Mouse (Mus musculus): ENCODE data around the gene Clstn3. TPM values are rescaled to one million over a fixed set of nuclear protein-coding genes. Genes with fewer than 3 reads are reported as not detected.
"Not testable (repeated sequence)": the region's sequence is repeated elsewhere in the genome, so short reads cannot be mapped to it uniquely, and the experiment has no call there.

Gene Clstn3
- polyA plus RNA-seq, 1 experiment from 2014 or later = 10.9 TPM

DNA sequence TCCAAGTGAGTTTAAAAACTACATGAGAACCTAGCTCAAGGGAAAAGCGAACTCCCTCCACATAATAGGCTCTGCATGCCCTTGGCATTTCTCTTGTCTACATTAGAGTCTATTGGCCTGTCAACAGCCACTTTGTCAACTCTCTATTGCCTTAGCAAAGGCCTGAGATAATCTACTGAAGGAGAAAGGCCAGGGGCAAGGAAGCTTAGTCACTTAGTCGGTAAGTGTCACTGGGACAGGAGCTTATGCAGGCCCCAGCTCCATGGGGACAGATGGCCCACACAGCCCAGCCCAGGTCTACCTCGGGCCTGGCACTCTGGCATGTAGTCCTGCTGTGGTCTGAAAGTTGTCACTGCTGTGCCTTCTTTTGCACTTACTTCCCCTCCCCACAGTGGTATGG is 38.0 kb downstream of the Clstn3 start:
- H3K4me2 ChIP-seq = no peak overlapping the region
- no peak overlapping the region for H3K9ac ChIP-seq (replicated peaks)
- no peak overlapping the region for H3K4me3 ChIP-seq (replicated peaks)
- H3K27ac ChIP-seq = no peak overlapping the region
- WGBS = 57% methylated on average over 3 of the region's 3 CpGs
- H3K27me3 ChIP-seq = no peaks in the 10 kb centered on the region
- H3K9me3 ChIP-seq = no peaks in the 10 kb centered on the region
- no peaks in the 10 kb centered on the region for H3K36me3 ChIP-seq
- ATAC-seq (ENCODE audit: insufficient number of reproducible peaks, insufficient read depth, low FRiP score, low TSS enrichment, low read depth) = no peak
- no peaks in the 10 kb centered on the region for H3K4me1 ChIP-seq (replicated peaks)

DNA sequence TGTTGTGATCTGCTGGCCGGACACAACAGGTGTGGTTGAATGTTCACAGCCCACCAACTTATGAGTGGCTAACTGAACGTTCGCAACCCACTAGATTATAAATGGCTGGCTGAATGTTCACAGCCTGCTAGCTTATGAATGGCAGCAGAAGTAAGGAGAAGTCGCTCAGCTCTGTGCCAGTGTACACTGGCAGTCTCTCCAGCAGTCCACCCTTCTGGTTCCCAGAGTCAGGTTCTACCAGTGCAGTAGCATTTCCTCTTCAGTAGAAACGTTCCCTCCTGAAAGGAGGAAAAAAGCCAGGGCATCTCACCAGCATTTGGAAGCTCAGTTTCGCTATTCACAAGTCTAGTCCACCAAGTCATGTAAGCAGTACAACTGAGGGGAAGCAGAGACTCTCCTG is 39.1 kb downstream of the Clstn3 start:
- no peak for ATAC-seq (ENCODE audit: insufficient number of reproducible peaks, insufficient read depth, low FRiP score, low TSS enrichment, low read depth)
- no peaks in the 10 kb centered on the region for H3K36me3 ChIP-seq
- H3K9me3 ChIP-seq = no peaks in the 10 kb centered on the region

DNA sequence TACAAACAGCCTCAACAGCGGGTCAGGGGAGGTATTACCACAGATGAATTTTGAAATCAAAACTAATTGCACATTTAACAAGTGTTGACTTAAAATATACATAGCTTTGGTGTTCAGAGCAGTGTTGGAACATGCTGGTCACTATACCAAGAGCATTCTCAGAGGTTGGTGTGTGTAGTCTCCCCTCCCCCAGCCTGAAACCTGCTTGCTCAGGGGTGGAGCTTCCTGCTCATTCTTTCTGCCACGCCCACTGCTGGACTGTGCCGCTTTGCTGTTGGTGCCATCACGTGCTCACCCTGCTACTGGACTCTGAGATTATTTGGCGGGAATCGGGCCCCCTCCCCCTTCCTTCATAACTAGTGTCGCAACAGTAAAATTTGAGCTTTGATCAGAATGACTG is 39.6 kb downstream of the Clstn3 start:
- H3K4me3 ChIP-seq (replicated peaks); H3K9me3 ChIP-seq; H3K27me3 ChIP-seq; H3K4me1 ChIP-seq (replicated peaks); H3K36me3 ChIP-seq; ATAC-seq (ENCODE audit: insufficient number of reproducible peaks, insufficient read depth, low FRiP score, low TSS enrichment, low read depth); H3K4me2 ChIP-seq; H3K9ac ChIP-seq (replicated peaks); H3K27ac ChIP-seq: not testable (repeated sequence)
- 59% methylated on average over 7 of the region's 7 CpGs for WGBS

More for the DNA sequence above, 39.1 kb downstream of the Clstn3 start:
- H3K4me3 ChIP-seq (replicated peaks) = no peak overlapping the region
- H3K27ac ChIP-seq = no peak overlapping the region
- H3K27me3 ChIP-seq = no peaks in the 10 kb centered on the region
- H3K9ac ChIP-seq (replicated peaks) = no peak overlapping the region
- H3K4me2 ChIP-seq = no peak overlapping the region
- no peaks in the 10 kb centered on the region for H3K4me1 ChIP-seq (replicated peaks)
- WGBS = 77% methylated on average over 6 of the region's 6 CpGs

DNA sequence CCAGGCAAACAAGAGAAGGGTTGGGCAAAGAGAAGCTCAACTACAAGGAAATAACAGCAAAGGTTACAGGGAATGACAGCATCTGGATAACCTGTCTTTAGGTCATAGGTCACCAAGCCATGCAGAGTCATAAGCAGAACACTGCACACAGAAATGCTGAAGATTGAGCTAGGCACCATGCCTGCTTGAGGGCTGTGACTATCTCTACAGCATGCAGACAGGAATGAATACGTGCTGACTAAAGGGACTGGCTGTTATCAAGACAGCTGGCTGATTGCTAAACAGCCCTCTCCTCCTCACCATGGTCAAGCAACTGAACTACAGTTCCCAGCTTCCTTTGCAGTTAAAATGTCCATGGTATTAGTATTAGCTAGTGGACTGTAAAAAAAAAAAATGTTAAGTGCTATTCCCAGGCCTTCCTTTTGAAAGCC is 40.5 kb downstream of the Clstn3 start:
- Histone ChIP-seq H3K27ac (no peak overlapping the region), H3K9me3 (no peaks in the 10 kb centered on the region), H3K9ac (replicated peaks) (no peak overlapping the region), H3K4me3 (replicated peaks) (no peak overlapping the region), H3K4me1 (replicated peaks) (no peaks in the 10 kb centered on the region), H3K36me3 (no peaks in the 10 kb centered on the region), H3K27me3 (no peaks in the 10 kb centered on the region), H3K4me2 (no peak overlapping the region)
- ATAC-seq (ENCODE audit: insufficient number of reproducible peaks, insufficient read depth, low FRiP score, low TSS enrichment, low read depth) = 0 out of 2 replicates have a peak, but pooled peaks have one; percentile 15
- WGBS = 77% methylated on average over 1 of the region's 1 CpGs

DNA sequence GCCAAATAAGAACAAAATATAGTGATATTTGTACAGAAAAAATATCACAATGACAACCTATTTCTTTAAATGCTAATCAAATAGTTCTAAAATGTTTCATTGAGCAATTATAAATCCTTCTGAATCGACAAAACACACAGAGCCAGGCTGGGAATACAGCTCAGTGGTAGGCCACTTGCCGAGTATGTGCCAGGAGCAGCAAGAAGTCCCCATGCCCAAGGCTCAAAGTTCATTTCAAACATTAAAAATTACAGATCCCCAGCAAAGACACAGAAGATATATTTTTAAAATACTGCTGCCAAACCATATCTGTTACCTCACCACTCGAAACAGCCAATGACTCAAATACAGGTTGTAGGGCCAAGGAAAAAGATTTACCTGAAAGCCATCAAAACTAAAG is 45.9 kb downstream of the Clstn3 start:
- H3K4me3 ChIP-seq (replicated peaks) = no peak overlapping the region
- H3K36me3 ChIP-seq = no peaks in the 10 kb centered on the region
- H3K27ac ChIP-seq = no peak overlapping the region
- no peak overlapping the region for H3K4me2 ChIP-seq
- WGBS = 86% methylated on average over 3 of the region's 3 CpGs
- H3K9ac ChIP-seq (replicated peaks) = no peak overlapping the region
- peaks cover 11% of the 10 kb centered on the region for H3K4me1 ChIP-seq (replicated peaks)
- no peaks in the 10 kb centered on the region for H3K9me3 ChIP-seq
- H3K27me3 ChIP-seq = no peaks in the 10 kb centered on the region
- ATAC-seq (ENCODE audit: insufficient number of reproducible peaks, insufficient read depth, low FRiP score, low TSS enrichment, low read depth) = no peak

DNA sequence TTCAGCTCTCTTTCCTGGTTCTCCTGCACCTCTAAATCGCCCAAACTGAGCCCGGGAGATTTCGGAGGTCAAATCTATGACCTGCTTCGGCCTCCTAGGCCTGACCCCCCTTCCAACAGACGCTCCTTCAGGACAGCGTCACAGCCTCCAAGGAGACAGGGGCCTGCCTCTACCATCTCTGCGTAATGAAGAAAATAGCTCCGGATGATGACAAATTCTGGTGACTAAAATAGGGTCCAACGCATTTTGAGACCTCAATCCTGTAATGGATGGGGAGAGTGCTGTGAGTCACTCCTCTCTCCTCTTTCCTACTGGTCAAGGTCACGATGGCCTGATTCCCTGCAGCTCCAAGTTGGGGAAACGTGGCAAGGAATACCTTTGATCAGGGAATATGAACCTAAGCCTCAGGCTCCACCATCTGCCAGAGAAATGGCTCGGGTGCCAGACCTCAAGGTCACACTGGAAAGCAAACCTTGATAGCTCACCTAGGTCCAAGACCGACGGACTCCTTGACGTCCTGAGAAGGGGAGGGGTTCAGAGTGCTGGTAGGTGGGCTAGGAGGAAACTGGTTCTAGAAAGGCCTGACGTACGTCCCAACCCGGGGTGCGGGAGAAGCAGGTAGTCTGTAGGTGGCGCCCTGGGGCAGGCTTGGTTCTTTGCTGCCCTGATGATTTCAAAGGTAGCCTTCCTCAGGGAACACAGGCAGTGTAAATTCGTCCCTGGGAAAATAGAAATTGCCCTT is 49.1 kb downstream of the Clstn3 start:
- no peaks in the 10 kb centered on the region for H3K27me3 ChIP-seq
- peak overlapping the region; percentile 65 for H3K9ac ChIP-seq (replicated peaks)
- peaks cover 11% of the 10 kb centered on the region for H3K4me1 ChIP-seq (replicated peaks)
- H3K27ac ChIP-seq = peak overlapping the region; percentile 88
- 7% methylated on average over 21 of the region's 21 CpGs for WGBS
- H3K4me2 ChIP-seq = peak overlapping the region; percentile 76
- peak; percentile 60 for ATAC-seq (ENCODE audit: insufficient number of reproducible peaks, insufficient read depth, low FRiP score, low TSS enrichment, low read depth)
- no peaks in the 10 kb centered on the region for H3K9me3 ChIP-seq
- peaks cover 28% of the 10 kb centered on the region for H3K36me3 ChIP-seq
- peak overlapping the region; percentile 89 for H3K4me3 ChIP-seq (replicated peaks)

DNA sequence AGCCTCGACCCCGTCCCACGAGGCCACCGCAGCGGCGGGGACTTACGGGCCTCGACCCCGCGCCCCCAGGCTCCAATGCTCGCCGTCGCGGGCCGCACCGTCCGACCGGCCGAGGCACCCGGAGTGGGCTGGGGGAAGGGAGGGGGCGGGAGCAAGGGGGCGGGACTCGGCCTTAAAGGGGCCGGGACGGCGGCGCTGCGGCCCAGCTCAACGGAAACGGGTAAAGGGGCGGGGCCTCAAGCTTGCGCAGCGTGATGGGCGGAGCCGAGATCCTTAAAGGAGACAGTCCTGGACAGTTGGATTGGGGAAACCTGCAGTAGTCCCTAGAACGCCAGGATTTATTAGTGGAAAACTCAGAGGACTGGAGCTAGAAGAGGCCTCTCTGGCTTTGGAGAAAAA is 49.7 kb downstream of the Clstn3 start, which contains the start of gene Pex5:
Gene Pex5 (minus strand): TSS at position 141 of the 399 bp plus-strand sequence.
- peak within 1 kb of the TSS; percentile 88 for H3K27ac ChIP-seq
- H3K4me1 ChIP-seq (replicated peaks) = peaks cover 11% of the 10 kb centered on the region
- peak within 1 kb of the TSS; percentile 84 for H3K9ac ChIP-seq (replicated peaks)
- peak within 1 kb of the TSS; percentile 76 for H3K4me2 ChIP-seq
- H3K27me3 ChIP-seq = no peaks in the 10 kb centered on the region
- no peaks in the 10 kb centered on the region for H3K9me3 ChIP-seq
- H3K36me3 ChIP-seq = peaks cover 31% of the 10 kb centered on the region
- WGBS = 1% methylated on average over 34 of the region's 36 CpGs
- peak within 1 kb of the TSS; percentile 89 for H3K4me3 ChIP-seq (replicated peaks)
- peak; percentile 95 for ATAC-seq (ENCODE audit: insufficient number of reproducible peaks, insufficient read depth, low FRiP score, low TSS enrichment, low read depth)

DNA sequence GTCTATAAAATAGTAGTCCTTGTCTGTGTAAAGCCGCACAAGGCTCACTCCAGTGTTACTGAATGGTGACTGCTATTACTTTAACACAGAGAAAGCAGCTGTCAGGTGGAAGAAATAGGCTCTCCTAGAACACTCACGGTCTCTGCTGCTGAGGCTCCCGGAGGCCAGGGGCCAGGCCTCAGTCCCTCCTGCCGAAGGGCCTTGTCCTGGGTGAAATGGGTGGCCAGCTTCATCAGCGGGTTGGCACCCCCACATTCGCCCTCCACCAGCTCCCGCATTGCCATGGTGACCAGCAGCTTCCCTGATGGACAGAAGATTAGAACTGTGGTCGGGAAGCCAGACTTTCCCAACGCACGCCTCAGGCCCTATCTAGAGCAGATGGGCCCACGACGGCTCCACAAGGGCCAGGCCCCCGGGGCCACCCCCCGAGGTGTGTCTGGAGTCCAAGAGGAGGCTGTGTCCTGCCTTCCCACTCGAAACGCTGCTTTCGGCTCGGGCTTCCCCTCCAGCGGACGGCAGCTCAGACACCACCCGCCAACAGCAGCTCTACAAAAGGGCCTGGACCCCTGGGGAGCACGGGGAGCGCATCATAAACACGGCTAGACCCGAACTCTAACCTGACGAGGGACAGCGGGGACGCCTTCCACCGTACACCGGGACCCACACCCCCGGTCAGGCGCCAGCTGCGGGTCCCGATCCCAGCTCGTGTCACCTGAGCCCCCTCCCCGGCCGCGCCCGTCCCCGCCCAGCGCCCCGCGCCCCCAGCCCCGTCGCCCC is 50.3 kb downstream of the Clstn3 start:
- Histone ChIP-seq H3K27me3 (no peaks in the 10 kb centered on the region), H3K4me3 (replicated peaks) (peak overlapping the region; percentile 89), H3K4me2 (peak overlapping the region; percentile 76), H3K4me1 (replicated peaks) (peaks cover 11% of the 10 kb centered on the region), H3K9ac (replicated peaks) (peak overlapping the region; percentile 84), H3K36me3 (peaks cover 31% of the 10 kb centered on the region), H3K9me3 (no peaks in the 10 kb centered on the region), H3K27ac (peak overlapping the region; percentile 69)
- 4% methylated on average over 44 of the region's 45 CpGs for WGBS
- peak; percentile 71 for ATAC-seq (ENCODE audit: insufficient number of reproducible peaks, insufficient read depth, low FRiP score, low TSS enrichment, low read depth)

DNA sequence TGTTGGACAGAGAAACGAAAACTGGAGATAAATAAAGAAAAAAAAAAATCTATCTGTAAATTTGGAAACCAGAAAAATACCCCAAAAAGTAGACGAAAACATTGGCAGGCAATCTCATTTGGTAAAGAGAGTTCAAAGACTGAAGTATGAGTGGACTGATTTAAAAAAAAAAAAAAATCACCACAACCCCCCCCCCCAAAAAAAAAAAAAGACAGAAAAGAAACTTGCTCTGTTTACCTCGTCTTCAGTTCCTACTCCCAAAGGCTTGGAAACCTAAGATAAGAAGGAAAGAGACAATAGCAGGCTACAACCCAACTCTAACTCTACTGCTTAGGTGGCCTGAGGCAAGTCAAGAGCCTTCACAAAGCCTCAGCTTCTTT is 50.8 kb downstream of the Clstn3 start:
- ATAC-seq (ENCODE audit: insufficient number of reproducible peaks, insufficient read depth, low FRiP score, low TSS enrichment, low read depth) = no peak
- H3K27ac ChIP-seq = peak overlapping the region; percentile 69; the same call in 1 of the 2 replicates

DNA sequence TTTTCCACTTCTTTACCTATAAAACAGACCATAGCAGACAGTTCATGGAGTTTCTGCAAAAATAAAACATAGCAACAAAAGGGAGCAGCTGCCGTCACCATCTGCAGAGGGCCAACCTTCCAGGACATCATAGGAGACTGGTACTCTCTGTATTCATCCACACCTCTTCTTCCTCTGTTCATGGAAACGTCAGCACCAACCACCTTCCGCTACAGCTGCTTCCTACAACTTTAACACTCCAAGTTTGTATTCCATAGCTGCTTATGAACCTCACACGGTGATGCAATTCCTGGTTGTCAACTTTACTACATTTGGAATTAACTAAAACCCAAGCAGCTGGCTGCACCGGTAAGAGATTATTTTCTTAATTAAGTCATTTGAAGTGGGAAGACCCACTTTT is 56.2 kb downstream of the Clstn3 start:
- Histone ChIP-seq H3K27me3 (no peaks in the 10 kb centered on the region), H3K4me1 (replicated peaks) (no peaks in the 10 kb centered on the region), H3K36me3 (peaks cover 79% of the 10 kb centered on the region), H3K9ac (replicated peaks) (no peak overlapping the region), H3K27ac (no peak overlapping the region), H3K4me3 (replicated peaks) (no peak overlapping the region), H3K9me3 (no peaks in the 10 kb centered on the region), H3K4me2 (no peak overlapping the region)
- 95% methylated on average over 5 of the region's 5 CpGs for WGBS
- ATAC-seq (ENCODE audit: insufficient number of reproducible peaks, insufficient read depth, low FRiP score, low TSS enrichment, low read depth) = no peak

More for the DNA sequence above, 50.8 kb downstream of the Clstn3 start:
- H3K4me1 ChIP-seq (replicated peaks) = peaks cover 11% of the 10 kb centered on the region
- no peaks in the 10 kb centered on the region for H3K9me3 ChIP-seq
- no peaks in the 10 kb centered on the region for H3K27me3 ChIP-seq
- H3K4me3 ChIP-seq (replicated peaks) = peak overlapping the region; percentile 89
- H3K9ac ChIP-seq (replicated peaks) = peak overlapping the region; percentile 84
- 56% methylated on average over 3 of the region's 3 CpGs for WGBS
- H3K4me2 ChIP-seq = peak overlapping the region; percentile 76
- peaks cover 37% of the 10 kb centered on the region for H3K36me3 ChIP-seq

DNA sequence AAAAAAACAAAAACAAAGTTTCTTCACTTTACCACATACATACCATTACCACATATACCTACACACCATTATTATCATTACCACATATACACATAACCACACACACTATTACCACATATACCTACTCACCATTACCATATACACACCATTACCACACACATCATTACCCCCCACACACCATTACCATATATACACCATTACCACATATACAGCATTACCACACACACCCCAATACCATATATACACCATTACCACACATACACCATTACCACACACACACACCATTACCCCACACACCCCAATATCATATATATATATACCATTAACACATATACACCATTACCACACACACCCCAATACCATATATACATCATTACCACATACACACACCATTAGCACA is 57.4 kb downstream of the Clstn3 start:
- Histone ChIP-seq H3K27me3 (no peaks in the 10 kb centered on the region), H3K4me3 (replicated peaks) (no peak overlapping the region), H3K4me1 (replicated peaks) (no peaks in the 10 kb centered on the region), H3K36me3 (peaks cover 80% of the 10 kb centered on the region), H3K4me2 (no peak overlapping the region), H3K27ac (no peak overlapping the region), H3K9ac (replicated peaks) (no peak overlapping the region), H3K9me3 (no peaks in the 10 kb centered on the region)
- no peak for ATAC-seq (ENCODE audit: insufficient number of reproducible peaks, insufficient read depth, low FRiP score, low TSS enrichment, low read depth)
